Mouse (Mus musculus) bone marrow macrophage, adult 2 months (primary cell): ENCODE results near the gene Acd. TPM values are rescaled to one million over a fixed set of nuclear protein-coding genes. Genes with fewer than 3 reads are reported as not detected.

Experiments
- H3K27ac ChIP-seq: 2 replicates; pipeline ENCODE4 v1.5.1; 2012; ENCODE audit warnings: low read depth, low read length; ENCODE audit not compliant: insufficient read depth
- H3K4me1 ChIP-seq: 2 replicates; pipeline ENCODE4 v1.6.1; 2012; ENCODE audit warnings: low read length; ENCODE audit not compliant: control insufficient read depth, insufficient read depth
- H3K4me3 ChIP-seq: 2 replicates; pipeline ENCODE4 v1.5.1; 2012; ENCODE audit warnings: mild to moderate bottlenecking, low read length, moderate library complexity; ENCODE audit not compliant: insufficient read depth
- CTCF ChIP-seq: IDR thresholded peaks from 2 replicates; pipeline ENCODE4 v1.5.1; 2012; ENCODE audit warnings: low read depth, mild to moderate bottlenecking, low read length, moderate library complexity
- POLR2A ChIP-seq: IDR thresholded peaks from 2 replicates; pipeline ENCODE4 v1.6.1; 2012; ENCODE audit warnings: mild to moderate bottlenecking, low read depth, low read length, borderline replicate concordance
- polyA plus RNA-seq: library from polyadenylated mRNA; stranded (reverse); fragments of >200 nt; gene quantifications from 2 replicates; pipeline ENCODE4 v1.2.4, GENCODE M21; 2012; ENCODE audit not compliant: missing spikeins, insufficient read depth, insufficient read length

Gene Acd
- 37.9 and 41.6 TPM in 2 replicates for polyA plus RNA-seq

DNA sequence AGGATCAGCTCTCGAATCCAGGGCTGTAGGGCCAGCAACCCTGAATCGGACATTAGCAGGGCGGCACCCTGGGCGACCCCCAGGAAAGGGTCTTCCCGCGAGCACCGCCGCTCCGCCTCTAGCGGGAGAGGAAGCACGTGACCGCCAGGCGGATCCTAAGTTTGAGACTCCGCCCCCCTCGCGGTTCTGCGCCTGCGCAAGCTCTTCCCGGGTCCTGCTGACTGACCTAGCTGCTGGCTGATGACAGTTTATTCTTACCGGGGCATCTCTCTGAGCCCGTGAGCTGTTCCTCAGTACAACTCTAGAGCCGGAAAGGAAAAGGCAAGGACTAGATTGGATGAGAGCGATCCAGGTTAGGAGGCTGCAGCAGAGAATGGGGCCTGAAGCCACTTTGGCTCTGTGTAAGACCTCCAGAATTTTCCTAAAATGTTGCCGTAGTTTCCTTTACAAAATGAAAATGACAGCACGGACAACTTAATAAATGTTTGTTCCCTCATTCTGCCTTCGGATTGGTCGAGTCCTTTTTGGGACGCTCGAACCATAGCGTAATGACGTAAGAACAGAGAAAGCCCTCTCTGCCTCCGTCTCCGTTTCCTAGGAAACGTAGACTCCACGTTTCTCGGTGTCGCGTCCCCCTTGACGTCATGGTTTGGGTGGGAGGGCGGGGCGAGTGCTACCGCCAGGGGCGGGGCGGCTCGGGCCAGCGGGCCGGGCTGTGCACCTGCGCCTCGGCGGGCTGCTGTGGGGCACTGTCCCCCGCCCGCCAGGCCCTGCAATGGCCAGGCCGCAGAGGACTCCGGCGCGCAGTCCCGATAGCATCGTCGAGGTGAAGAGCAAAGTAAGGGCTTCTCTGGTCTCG, at the start of gene Acd, which contains the start of gene Pard6a:
Acd (minus strand) TSS at position 137 of the 859 bp plus-strand sequence.
Pard6a (plus strand) TSS at position 183 of the 859 bp plus-strand sequence.
- peaks cover 2% of the 10 kb centered on the region; the same call in 1 of the 2 replicates for H3K4me1 ChIP-seq
- H3K27ac ChIP-seq: peak within 1 kb of the TSS; percentile 93
- no peak; the same call in 1 of the 2 replicates for TF ChIP-seq POLR2A
- TF ChIP-seq CTCF: no peak
- H3K4me3 ChIP-seq: peak within 1 kb of the TSS; percentile 87

DNA sequence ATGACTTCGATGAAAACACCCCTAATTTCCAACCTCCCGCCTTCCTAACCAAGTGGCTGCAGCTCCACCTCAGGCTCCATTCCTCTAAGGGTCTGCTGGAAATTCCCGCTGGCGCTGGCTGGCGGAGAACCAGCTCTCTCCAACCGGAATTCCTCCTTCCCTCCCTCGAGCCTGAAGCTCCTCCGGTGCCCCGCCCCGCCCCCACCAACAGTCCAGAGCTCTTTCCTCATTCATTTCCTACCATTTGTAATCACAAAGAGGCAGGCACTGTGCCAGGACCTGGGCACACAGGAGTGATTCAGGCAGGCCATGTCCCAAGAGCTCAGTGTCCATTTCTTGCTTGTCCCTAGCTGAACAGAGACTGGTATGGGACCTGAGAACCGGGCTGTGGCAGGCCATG, 49.7 kb upstream of the Acd start:
- Histone ChIP-seq H3K4me1 (peaks cover 5% of the 10 kb centered on the region), H3K4me3 (no peak overlapping the region), H3K27ac (no peak overlapping the region)
- TF ChIP-seq CTCF (no peak), POLR2A (no peak)

DNA sequence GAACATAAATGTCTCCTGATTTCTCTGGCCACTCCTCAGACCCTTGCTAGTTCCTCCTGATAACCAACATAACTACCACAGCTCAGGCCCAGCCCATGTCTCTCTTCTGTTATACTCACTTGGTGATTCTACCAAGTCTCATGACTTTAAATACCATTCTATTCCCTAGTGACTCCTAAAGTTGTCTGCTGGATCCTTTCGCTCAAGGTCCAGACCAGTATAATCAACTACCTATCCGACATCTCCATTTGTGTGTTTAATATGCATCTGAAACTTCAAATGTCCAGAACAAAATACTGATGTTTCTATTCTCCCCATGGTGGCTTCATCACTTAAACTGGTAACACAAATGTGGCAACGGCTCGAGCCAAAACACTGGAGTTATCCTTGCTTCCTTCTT, 42.4 kb upstream of the Acd start:
- Histone ChIP-seq H3K4me1 (peaks cover 2% of the 10 kb centered on the region), H3K4me3 (no peak overlapping the region), H3K27ac (no peak overlapping the region)
- TF ChIP-seq POLR2A (no peak), CTCF (no peak)

DNA sequence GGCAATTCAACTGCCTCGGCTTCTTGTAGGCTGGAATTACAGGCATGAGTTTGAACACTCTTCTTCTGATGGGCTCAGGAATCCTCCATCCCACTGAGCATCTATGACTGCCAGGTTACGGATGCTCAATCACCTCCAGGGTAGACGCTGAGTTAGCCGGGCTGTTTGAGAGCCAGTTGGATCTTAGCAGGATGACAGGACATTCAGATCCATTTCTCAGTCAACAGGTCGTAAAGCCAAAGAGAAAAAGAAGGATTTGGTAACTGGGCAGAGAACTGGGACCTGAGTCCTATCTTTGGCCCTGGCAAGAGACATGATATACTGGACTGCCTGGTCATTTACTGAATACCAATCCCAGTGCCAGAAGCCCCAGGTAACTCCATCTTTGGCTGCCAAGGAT, 38.3 kb upstream of the Acd start:
- Histone ChIP-seq H3K4me3 (no peak overlapping the region), H3K4me1 (no peaks in the 10 kb centered on the region), H3K27ac (no peak overlapping the region)
- TF ChIP-seq CTCF: no peak
- TF ChIP-seq POLR2A: no peak

DNA sequence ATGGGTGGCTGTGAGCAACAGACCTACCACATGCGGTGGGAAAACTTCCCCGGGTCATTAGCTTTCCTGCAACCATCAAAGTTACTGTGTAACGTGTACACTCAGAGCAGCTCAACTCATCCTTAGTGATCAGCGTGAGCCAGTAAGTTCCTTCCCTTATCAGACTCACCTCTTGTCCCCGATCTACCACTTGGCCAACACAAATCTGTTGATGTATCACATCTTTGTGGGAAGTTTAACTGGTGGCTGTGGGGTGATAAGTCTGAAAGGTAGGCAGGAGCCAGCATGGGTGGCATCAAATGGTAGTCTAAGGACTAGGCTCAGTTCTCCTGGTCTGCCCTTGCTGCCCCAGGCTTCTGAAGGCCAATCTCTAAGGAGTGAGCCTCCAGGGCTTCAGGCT, 31.3 kb upstream of the Acd start:
- no peak for TF ChIP-seq POLR2A
- TF ChIP-seq CTCF: no peak
- Histone ChIP-seq H3K4me3 (no peak overlapping the region), H3K4me1 (no peaks in the 10 kb centered on the region), H3K27ac (no peak overlapping the region)

DNA sequence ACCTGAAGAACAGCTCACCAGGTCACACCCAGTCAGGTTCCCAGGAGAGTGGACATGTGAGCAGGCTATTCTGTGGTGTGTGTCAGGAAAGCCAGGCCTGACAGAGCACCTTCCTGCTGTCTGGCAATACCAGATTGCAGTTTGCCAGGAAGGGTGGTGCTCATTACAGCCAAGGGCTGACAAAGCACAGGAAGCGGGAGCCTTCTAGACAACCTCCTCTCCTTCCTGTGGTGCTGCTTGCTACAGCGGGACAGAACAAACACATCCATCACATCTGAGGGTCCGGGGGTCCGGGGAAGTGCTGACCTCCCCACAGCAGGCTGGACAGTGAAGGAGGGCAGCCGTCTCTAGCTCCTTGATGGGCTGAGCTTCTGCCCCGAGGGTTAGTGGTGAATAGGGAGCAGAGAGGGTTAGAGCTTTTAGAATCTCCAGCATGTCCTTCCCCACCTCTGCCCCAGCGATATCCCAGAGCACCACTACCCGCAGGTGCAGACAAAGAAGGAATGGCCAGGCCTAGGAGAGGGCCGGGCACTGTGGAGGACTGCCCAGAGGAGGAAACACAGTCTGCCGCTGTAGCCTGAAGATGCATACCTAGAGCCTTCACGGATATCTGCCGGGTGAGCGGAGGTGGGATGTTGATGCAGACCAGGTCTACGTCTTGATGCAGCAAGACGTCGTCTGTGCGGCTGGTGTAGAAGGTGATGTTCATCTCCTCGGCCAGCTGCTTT, 26.7 kb upstream of the Acd start:
- Histone ChIP-seq H3K27ac (no peak overlapping the region), H3K4me1 (no peaks in the 10 kb centered on the region), H3K4me3 (no peak overlapping the region)
- TF ChIP-seq POLR2A (no peak), CTCF (no peak)

DNA sequence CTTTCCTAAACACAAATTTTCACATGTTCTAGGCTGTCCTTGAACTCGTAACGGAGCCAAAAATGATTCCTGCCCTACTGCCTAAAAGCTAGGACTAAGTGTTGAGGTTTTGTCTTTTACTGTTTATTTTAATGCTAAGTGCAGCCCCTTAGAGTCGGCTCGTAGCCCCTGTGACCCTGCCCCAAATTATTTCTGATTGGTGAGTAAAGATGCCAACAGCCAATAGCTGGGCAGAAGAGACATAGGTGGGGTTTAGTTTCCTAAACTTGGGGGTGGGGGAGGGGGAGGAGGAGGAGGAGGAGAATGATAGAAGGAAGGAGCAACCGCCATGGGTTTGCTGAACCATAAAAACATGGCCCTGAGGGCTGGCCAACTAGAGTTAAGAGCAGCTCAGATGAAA, 24.8 kb upstream of the Acd start:
- TF ChIP-seq CTCF (no peak), POLR2A (no peak)
- Histone ChIP-seq H3K4me3 (no peak overlapping the region), H3K27ac (no peak overlapping the region), H3K4me1 (no peaks in the 10 kb centered on the region)

DNA sequence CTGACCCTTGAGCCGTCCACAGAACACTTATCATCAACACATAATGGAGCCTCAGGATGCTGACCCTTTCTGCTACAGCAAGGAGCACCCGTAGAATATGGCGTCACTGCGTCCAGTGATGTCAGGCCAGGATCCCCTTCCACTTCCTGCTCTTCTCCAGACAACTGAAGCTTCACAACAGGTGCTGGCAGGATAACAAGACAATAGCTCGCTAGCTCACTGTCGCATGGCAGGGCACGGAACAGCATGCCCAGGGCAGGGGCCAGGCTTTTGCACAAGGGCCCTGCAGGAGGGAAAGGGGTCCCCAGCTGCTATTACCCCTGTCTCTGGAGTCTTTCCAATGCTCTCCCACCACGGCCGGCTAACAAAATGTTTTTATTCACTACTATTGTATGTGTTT, 22.0 kb upstream of the Acd start:
- Histone ChIP-seq H3K27ac (no peak overlapping the region), H3K4me1 (no peaks in the 10 kb centered on the region), H3K4me3 (no peak overlapping the region)
- TF ChIP-seq POLR2A: no peak
- TF ChIP-seq CTCF: no peak

DNA sequence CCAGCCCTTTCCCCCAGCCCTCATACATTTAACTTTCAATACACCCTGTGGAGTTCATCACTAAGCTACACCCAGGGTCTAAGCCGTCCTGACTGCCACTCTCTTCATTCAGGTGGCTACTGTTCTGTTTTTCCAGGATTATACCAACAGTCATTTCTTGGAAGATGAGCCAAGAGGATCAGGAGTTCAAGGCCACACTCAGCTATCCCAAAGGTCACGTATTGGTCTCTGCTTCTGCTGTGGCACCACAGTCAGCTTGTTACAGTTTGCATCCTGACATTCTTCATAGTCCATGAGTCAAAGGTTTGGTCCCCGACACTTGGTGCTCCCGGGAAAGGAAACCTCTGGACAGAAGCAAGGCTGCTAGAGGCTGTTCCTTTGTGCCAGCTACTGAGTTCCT, 18.7 kb upstream of the Acd start:
- H3K27ac ChIP-seq: no peak overlapping the region
- no peak overlapping the region for H3K4me3 ChIP-seq
- H3K4me1 ChIP-seq: peaks cover 13% of the 10 kb centered on the region
- TF ChIP-seq CTCF (no peak), POLR2A (no peak)
